Mouse (Mus musculus) lung, adult 2 months (tissue): ENCODE measurements around the gene Klhl29.

Experiments
- CTCF ChIP-seq: fragments of 200-500 bp; IDR thresholded peaks from 2 replicates; pipeline ENCODE4 v1.5.1; 2011; ENCODE audit warnings: mild to moderate bottlenecking, low read length, control low read depth; ENCODE audit not compliant: insufficient read depth
- POLR2A ChIP-seq: fragments of 200-500 bp; IDR thresholded peaks from 2 replicates; pipeline ENCODE4 v1.6.1; 2011; ENCODE audit warnings: low read depth, mild to moderate bottlenecking, control low read depth, low read length, borderline replicate concordance; ENCODE audit errors: extremely low read depth

GRCm38 (mm10) chr12:5252569-5252968 is 122.9 kb downstream of the Klhl29 start:
- TF ChIP-seq CTCF, result no peak
- no peak for TF ChIP-seq POLR2A
